Mouse (Mus musculus) forebrain, embryonic 14.5 days (tissue): ENCODE measurements around the gene Tbc1d4. TPM values are rescaled to one million over a fixed set of nuclear protein-coding genes. Genes with fewer than 3 reads are reported as not detected.

Experiments
- ATAC-seq: fragments of 200-750 bp; cut with Nextera tagmentation; 2 replicates; pipeline ENCODE4 v1.8.0; 2017; ENCODE audit warnings: mild to moderate bottlenecking, moderate library complexity
- DNase-seq: peaks from one replicate; pipeline ENCODE4 v3.0.0-alpha.2; 2015; ENCODE audit warnings: low spot score
- H3K27ac ChIP-seq: fragments of 300-500 bp; sonication (generic); 2 replicates; pipeline ENCODE4 v1.5.1; 2014; ENCODE audit warnings: low read depth, mild to moderate bottlenecking, control low read depth, low read length, moderate library complexity
- H3K27me3 ChIP-seq: fragments of 300-500 bp; sonication (generic); replicated peaks from 2 replicates; pipeline ENCODE4 v1.6.1; 2014; ENCODE audit warnings: low read length, control low read depth, mixed read lengths; ENCODE audit not compliant: control insufficient read depth, insufficient read depth
- H3K36me3 ChIP-seq: fragments of 300-500 bp; sonication (generic); 2 replicates; pipeline ENCODE4 v1.6.1; 2014; ENCODE audit warnings: low read length, control low read depth; ENCODE audit not compliant: control insufficient read depth, insufficient read depth
- H3K4me1 ChIP-seq: fragments of 300-500 bp; sonication (generic); 2 replicates; pipeline ENCODE4 v1.6.1; 2014; ENCODE audit warnings: antibody characterized with exemption, low read length, control low read depth; ENCODE audit not compliant: control insufficient read depth, insufficient read depth
- H3K4me2 ChIP-seq: fragments of 300-500 bp; sonication (generic); 2 replicates; pipeline ENCODE4 v1.6.1; 2014; ENCODE audit warnings: mild to moderate bottlenecking, control low read depth, low read length
- H3K4me3 ChIP-seq: fragments of 300-500 bp; sonication (generic); 2 replicates; pipeline ENCODE4 v1.5.1; 2014; ENCODE audit warnings: low read depth, low read length, control low read depth
- H3K9ac ChIP-seq: fragments of 300-500 bp; sonication (generic); 2 replicates; pipeline ENCODE4 v1.6.1; 2014; ENCODE audit warnings: mild to moderate bottlenecking, low read length, control low read depth, moderate library complexity
- H3K9me3 ChIP-seq: fragments of 300-500 bp; sonication (generic); replicated peaks from 2 replicates; pipeline ENCODE4 v1.6.1; 2016; ENCODE audit warnings: low read length, control low read depth, mixed read lengths; ENCODE audit not compliant: control insufficient read depth
- WGBS: fragments of 180-500 bp; shearing (Covaris S2); extraction: QIAGEN DNeasy Blood & Tissue Kit; methylation state at CpG from one replicate; pipeline ENCODE4 v1.1.7; 2014; 5-methylcytosine and 5-hydroxymethylcytosine counted together
- polyA plus RNA-seq: library from polyadenylated mRNA; unstranded; fragments of >200 nt; fragmentation: Nextera tagmentation; extraction: Ambion mirVana; gene quantifications from 2 replicates; pipeline ENCODE4 v1.2.1, GENCODE M21; 2014

Tbc1d4 gene
- polyA plus RNA-seq, 1 experiment from 2014 or later: 5.6 TPM

DNA sequence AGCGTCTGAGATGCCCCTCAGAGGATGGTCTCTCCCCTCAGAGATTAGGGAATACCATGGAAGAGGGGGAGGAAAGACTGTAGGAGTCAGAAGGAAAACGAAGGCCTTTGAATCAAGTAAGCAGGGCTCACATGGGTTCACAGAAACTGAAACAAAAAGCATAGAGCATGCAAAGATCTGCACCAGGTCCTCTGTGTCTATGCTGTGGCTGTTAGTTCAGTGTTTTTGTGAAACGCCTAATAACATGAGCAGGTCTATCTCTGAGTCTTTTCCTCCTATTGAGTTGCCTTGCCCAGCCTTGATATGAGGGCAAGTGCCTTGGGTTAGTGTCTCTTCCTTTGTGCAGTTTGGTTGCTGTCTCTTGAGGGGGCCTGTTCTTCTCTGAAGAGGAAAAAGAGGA is 49.5 kb downstream of the Tbc1d4 start:
- DNase-seq (no peak), ATAC-seq (no peak)
- Histone ChIP-seq H3K27ac (no peak overlapping the region), H3K4me3 (no peak overlapping the region), H3K9ac (no peak overlapping the region), H3K4me1 (0 out of 2 replicates have a peak, but pooled peaks cover 3% of the 10 kb centered on the region), H3K4me2 (no peak overlapping the region), H3K9me3 (no peaks in the 10 kb centered on the region), H3K27me3 (no peaks in the 10 kb centered on the region), H3K36me3 (no peaks in the 10 kb centered on the region)
- 83% methylated on average over 3 of the region's 3 CpGs for WGBS

DNA sequence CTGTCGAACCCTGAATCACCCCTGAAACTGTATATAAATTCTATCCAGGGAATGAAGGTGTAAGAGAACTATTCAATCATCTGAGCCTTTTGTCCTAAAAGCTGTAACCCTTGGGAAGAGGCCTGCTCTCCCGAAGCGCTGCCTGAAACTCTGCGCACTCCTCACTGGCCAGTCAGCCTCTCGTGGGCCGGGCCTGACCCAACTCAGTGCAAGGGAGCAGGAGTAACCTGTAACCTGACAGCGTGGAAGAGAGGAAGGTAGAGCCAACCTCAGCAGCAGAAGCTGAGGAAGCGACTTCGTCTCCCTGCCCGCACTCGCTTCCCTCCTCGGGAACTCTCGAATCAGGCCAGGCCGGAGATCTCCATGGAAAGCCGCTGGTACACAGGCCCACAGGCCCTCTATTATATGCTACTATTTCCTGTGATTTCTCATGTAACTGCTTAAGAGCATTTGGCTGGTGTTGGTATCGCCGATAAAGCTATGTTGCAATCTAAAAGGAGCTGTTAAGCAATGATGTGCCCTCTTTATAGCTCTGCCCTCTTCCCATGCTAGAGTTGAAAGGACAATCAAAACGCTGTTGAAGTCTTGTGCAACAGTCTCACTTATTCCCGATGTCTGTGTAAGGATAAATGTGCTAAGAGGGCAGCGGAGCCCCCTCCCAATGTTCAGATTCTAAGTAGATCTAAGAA is 60.0 kb downstream of the Tbc1d4 start:
- Histone ChIP-seq H3K4me3 (no peak overlapping the region), H3K4me1 (no peaks in the 10 kb centered on the region), H3K27me3 (no peaks in the 10 kb centered on the region), H3K27ac (no peak overlapping the region), H3K9me3 (no peaks in the 10 kb centered on the region), H3K9ac (no peak overlapping the region), H3K36me3 (no peaks in the 10 kb centered on the region), H3K4me2 (no peak overlapping the region)
- WGBS: 88% methylated on average over 20 of the region's 20 CpGs
- DNase-seq (no peak), ATAC-seq (no peak)

DNA sequence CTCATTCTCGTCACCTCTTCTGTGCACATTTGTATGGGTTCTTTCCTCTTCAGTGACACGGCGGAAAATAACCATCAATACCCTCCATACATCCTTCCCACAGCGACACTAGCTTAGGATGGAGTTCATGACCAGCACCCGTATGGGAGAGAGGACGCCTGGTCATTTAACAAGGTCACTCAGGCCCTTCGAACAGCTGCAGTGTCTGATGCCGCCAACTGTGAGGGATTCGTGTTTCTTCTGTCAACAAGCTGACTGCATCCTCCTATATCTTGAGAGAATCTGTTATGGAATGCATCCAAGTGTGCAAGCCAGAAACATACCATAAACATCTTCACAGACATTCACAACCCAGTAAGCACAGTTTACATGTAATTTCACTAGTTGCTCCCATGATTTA is 67.1 kb downstream of the Tbc1d4 start:
- H3K9me3 ChIP-seq: no peaks in the 10 kb centered on the region
- ATAC-seq: no peak
- no peak overlapping the region for H3K4me2 ChIP-seq
- H3K27me3 ChIP-seq: no peaks in the 10 kb centered on the region
- peak; percentile 12 for DNase-seq
- no peak overlapping the region for H3K27ac ChIP-seq
- no peaks in the 10 kb centered on the region for H3K4me1 ChIP-seq
- no peaks in the 10 kb centered on the region for H3K36me3 ChIP-seq
- H3K9ac ChIP-seq: no peak overlapping the region
- 85% methylated on average over 9 of the region's 9 CpGs for WGBS
- no peak overlapping the region for H3K4me3 ChIP-seq

DNA sequence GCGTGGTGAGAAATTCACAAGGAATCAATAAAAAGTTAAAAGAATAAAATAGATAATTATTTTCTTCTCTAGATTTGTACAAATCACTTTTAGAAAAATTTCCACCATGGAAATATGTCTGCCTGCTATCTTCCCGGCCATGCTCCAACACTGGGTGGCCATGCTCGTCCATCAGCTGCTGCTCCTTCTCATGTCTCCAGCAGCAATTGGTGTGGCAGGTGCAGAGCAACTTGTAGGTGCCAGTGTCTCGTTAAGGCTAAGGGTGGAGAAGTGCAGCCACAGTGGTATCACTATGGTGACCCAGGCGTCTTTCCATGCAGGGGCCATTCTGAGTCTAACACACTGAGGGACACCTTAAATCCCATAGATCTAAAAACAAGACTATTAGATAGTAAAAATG is 67.8 kb downstream of the Tbc1d4 start:
- DNase-seq (no peak), ATAC-seq (no peak)
- WGBS: 91% methylated on average over 5 of the region's 5 CpGs
- H3K9ac ChIP-seq: no peak overlapping the region
- H3K9me3 ChIP-seq: no peaks in the 10 kb centered on the region
- no peaks in the 10 kb centered on the region for H3K36me3 ChIP-seq
- H3K4me3 ChIP-seq: no peak overlapping the region
- no peaks in the 10 kb centered on the region for H3K27me3 ChIP-seq
- H3K4me1 ChIP-seq: no peaks in the 10 kb centered on the region
- H3K27ac ChIP-seq: no peak overlapping the region
- H3K4me2 ChIP-seq: no peak overlapping the region

DNA sequence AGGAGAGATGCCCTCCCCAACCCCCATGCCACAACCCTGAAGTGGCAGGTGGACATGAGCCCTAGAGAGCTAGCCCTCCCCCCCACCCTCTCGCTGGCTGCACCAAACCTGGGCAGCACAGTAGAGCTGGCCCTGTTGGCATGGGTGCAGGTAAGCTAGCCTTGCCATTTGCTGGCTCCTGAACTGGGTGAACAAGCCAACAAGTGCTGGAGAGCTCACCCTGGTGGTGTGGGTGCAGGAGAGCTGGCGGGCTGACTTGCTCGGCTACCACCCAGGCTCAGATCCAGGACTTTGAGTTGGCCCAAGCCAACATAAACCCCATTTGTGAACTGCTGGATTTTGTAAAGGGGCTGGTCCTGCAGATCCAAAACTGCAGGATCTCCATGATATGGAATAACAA is 68.5 kb downstream of the Tbc1d4 start:
- H3K4me3 ChIP-seq: no peak overlapping the region
- ATAC-seq (no peak), DNase-seq (no peak)
- no peaks in the 10 kb centered on the region for H3K9me3 ChIP-seq
- H3K36me3 ChIP-seq: no peaks in the 10 kb centered on the region
- H3K27me3 ChIP-seq: no peaks in the 10 kb centered on the region
- H3K4me1 ChIP-seq: no peaks in the 10 kb centered on the region
- 88% methylated on average over 3 of the region's 3 CpGs for WGBS
- no peak overlapping the region for H3K27ac ChIP-seq
- no peak overlapping the region for H3K9ac ChIP-seq
- no peak overlapping the region for H3K4me2 ChIP-seq

DNA sequence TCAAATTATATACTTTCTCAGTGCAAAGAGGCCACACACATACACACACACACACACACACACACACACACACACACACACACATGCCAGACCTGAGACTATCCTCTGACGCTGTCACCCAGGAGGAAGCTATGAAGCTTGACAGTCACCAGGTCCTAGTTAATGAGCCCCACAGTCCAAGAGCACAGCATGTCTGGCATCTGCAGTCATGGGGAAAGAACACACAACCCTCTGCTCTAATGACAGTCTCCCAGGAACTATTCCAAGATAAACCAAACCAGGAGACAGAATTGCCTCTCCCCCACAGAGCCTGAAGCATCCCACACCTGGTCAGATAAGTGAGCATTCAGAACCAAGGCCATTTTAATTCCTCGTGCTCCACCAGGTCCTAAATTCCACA is 71.1 kb downstream of the Tbc1d4 start:
- peak; percentile 26; the same call in 1 of the 2 replicates for ATAC-seq

DNA sequence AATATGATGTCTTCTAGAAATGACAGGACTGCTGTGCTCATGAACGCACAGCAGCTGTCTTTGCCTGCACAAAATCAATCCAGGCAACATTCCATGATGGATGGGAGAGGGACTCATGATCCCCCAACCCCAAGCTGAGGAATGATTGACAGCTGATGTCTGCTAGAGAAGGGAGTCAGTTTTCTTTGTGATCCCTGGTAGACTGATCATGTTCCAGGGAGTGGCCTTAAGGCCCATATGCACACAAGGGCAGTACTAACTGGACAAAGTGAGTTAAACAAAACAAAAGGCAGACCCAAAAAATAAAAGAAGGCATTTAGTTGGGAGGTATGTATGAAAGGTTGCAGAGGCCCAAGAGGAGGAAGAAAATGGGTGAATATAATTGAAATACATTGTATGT is 71.6 kb downstream of the Tbc1d4 start:
- H3K27ac ChIP-seq: no peak overlapping the region
- no peaks in the 10 kb centered on the region for H3K4me1 ChIP-seq
- no peak for DNase-seq
- WGBS: 81% methylated on average over 1 of the region's 1 CpGs
- no peak overlapping the region for H3K9ac ChIP-seq
- H3K27me3 ChIP-seq: no peaks in the 10 kb centered on the region
- no peak overlapping the region for H3K4me3 ChIP-seq
- H3K9me3 ChIP-seq: no peaks in the 10 kb centered on the region
- ATAC-seq: no peak
- H3K4me2 ChIP-seq: no peak overlapping the region
- no peaks in the 10 kb centered on the region for H3K36me3 ChIP-seq

More for the DNA sequence above, 71.1 kb downstream of the Tbc1d4 start:
- DNase-seq: peak; percentile 11
- Histone ChIP-seq H3K4me1 (no peaks in the 10 kb centered on the region), H3K9ac (no peak overlapping the region), H3K9me3 (no peaks in the 10 kb centered on the region), H3K27ac (no peak overlapping the region), H3K27me3 (no peaks in the 10 kb centered on the region), H3K4me3 (no peak overlapping the region), H3K36me3 (no peaks in the 10 kb centered on the region), H3K4me2 (no peak overlapping the region)
- WGBS: 61% methylated on average over 2 of the region's 2 CpGs

DNA sequence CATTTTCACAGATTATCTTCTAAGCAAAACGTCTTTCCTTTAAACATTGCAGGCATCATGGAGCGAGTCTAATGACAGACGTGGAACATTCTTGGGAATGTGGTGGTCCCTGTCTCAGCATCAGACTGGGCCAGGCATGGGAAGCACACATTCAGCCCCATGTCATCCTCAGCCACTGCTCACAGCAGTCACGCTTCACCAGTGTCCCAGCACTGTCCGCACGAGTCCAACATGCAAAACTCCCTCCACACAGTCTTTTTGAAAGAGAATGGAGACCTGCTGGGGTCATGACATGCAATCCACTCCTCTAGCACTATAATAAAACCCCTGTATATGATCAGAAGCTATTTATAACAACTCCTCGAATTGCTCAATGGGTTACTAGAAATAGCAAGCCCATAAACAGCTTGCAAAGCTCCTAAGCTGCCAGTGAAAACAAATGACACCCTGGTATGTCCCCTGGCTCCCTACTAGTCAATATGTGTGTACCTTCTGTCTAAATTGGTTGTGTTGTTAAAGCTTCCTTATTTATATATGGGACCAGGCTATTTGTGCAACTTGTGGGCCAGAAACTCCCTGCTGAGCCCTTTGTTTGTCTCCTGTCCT is 76.8 kb downstream of the Tbc1d4 start:
- H3K9me3 ChIP-seq: no peaks in the 10 kb centered on the region
- DNase-seq: no peak
- H3K4me3 ChIP-seq: no peak overlapping the region
- H3K36me3 ChIP-seq: no peaks in the 10 kb centered on the region
- no peak for ATAC-seq
- no peak overlapping the region for H3K9ac ChIP-seq
- no peaks in the 10 kb centered on the region for H3K27me3 ChIP-seq
- no peaks in the 10 kb centered on the region for H3K4me1 ChIP-seq
- H3K4me2 ChIP-seq: no peak overlapping the region
- no peak overlapping the region for H3K27ac ChIP-seq
- 59% methylated on average over 7 of the region's 7 CpGs for WGBS

DNA sequence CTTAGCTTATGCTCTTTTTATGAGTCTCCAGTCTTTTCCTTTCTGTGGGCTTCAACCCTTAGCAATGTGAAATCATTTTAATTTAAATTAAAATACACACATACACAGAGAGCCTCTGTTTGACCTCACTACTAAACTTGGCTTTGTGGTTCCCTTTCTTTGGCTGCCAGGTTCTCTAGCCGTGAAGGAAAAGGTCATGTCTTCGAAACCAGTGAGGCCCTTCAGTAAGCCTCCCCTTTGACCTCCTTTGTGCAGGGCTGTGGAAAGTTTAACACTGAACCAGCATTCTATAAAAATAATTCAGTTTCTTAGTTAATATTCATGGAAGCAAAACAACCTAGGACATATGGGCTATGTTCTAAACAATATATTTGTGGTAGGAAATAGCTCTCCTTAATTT is 78.5 kb downstream of the Tbc1d4 start:
- Histone ChIP-seq H3K9me3 (no peaks in the 10 kb centered on the region), H3K4me2 (no peak overlapping the region), H3K27me3 (no peaks in the 10 kb centered on the region), H3K4me1 (no peaks in the 10 kb centered on the region), H3K27ac (no peak overlapping the region), H3K36me3 (no peaks in the 10 kb centered on the region), H3K9ac (no peak overlapping the region), H3K4me3 (no peak overlapping the region)
- ATAC-seq (no peak), DNase-seq (no peak)
- 72% methylated on average over 2 of the region's 2 CpGs for WGBS
